Mouse (Mus musculus) spleen, adult 2 months (tissue): ENCODE results near the gene Rpl3l. TPM values are rescaled to one million over a fixed set of nuclear protein-coding genes. Genes with fewer than 3 reads are reported as not detected.
A peak's percentile ranks its signal among the peaks of the same experiment; 100 is the strongest.

ENCODE experiments used
- DNase-seq, 2 experiments: peaks; one replicate each; pipeline versions ENCODE4 v3.0.0 to v3.0.0-alpha.2; 2012 to 2021; ENCODE audit warnings: low spot score in 2 of 2, low read depth in 1 of 2
- H3K27ac ChIP-seq: fragments of 200-500 bp; 2 replicates; pipeline ENCODE4 v1.5.1; 2012; ENCODE audit warnings: low read length, inconsistent platforms; ENCODE audit not compliant: insufficient read depth
- H3K27me3 ChIP-seq: fragments of 200-500 bp; 2 replicates; pipeline ENCODE4 v1.6.1; 2012; ENCODE audit warnings: mild to moderate bottlenecking, moderate library complexity, low read length, inconsistent platforms; ENCODE audit not compliant: control insufficient read depth, insufficient read depth
- H3K36me3 ChIP-seq: fragments of 200-500 bp; 2 replicates; pipeline ENCODE4 v1.6.1; 2012; ENCODE audit warnings: mild to moderate bottlenecking, low read length, inconsistent platforms; ENCODE audit not compliant: control insufficient read depth, insufficient read depth
- H3K4me1 ChIP-seq: fragments of 200-500 bp; 2 replicates; pipeline ENCODE4 v1.6.1; 2011; ENCODE audit warnings: inconsistent platforms; ENCODE audit not compliant: control insufficient read depth, insufficient read depth, insufficient read length
- H3K4me3 ChIP-seq: fragments of 200-500 bp; 2 replicates; pipeline ENCODE4 v1.5.1; 2011; ENCODE audit warnings: mild to moderate bottlenecking, inconsistent platforms; ENCODE audit not compliant: insufficient read depth, insufficient read length; ENCODE audit errors: extremely low read depth
- CTCF ChIP-seq: fragments of 200-500 bp; IDR thresholded peaks from 2 replicates; pipeline ENCODE4 v1.5.1; 2011; ENCODE audit warnings: mild to moderate bottlenecking, inconsistent platforms; ENCODE audit not compliant: insufficient read depth, insufficient read length, insufficient replicate concordance; ENCODE audit errors: extremely low read depth
- POLR2A ChIP-seq: fragments of 200-500 bp; IDR thresholded peaks from 2 replicates; pipeline ENCODE4 v1.6.1; 2011; ENCODE audit warnings: low read depth, low read length, inconsistent platforms
- whole genome bisulfite sequencing: fragments of 180-500 bp; shearing (Covaris S2); methylation state at CpG from one replicate; pipeline ENCODE4 v1.1.7; 2018; 5-methylcytosine and 5-hydroxymethylcytosine counted together
- polyA plus RNA-seq: library from polyadenylated mRNA; depleted of rRNA; stranded (reverse); fragments of >200 nt; gene quantifications from 2 replicates; pipeline ENCODE4 v1.2.3, GENCODE M21; 2012

The Rpl3l gene
- polyA plus RNA-seq, 1 experiment = not detected

DNA sequence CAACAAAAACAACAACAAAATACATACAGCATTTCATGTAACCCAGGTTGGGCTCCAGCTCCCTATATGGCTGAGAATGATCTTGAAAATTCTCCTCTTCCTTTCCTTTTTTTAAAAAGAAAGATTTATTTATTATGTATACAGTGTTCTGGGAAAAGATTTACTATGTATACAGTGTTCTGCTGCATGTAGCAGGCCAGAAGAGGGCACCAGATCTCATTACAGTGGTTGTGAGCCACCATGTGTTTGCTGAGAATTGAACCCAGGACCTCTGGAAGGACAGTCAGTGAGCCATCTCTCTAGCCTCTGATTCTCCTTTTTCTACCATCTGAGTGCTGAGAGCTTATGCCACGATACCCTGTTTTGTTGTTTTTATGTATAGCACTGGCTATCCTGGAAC, 6.9 kb downstream of the Rpl3l start:
- Histone ChIP-seq H3K4me3 (no peak overlapping the region), H3K4me1 (peaks cover 7% of the 10 kb centered on the region; the same call in 1 of the 2 replicates), H3K27ac (no peak overlapping the region), H3K36me3 (no peaks in the 10 kb centered on the region), H3K27me3 (no peaks in the 10 kb centered on the region)
- no peak for TF ChIP-seq POLR2A
- no peak for TF ChIP-seq CTCF
- 82% methylated on average over 1 of the region's 1 CpGs for WGBS
- DNase-seq = no peak

DNA sequence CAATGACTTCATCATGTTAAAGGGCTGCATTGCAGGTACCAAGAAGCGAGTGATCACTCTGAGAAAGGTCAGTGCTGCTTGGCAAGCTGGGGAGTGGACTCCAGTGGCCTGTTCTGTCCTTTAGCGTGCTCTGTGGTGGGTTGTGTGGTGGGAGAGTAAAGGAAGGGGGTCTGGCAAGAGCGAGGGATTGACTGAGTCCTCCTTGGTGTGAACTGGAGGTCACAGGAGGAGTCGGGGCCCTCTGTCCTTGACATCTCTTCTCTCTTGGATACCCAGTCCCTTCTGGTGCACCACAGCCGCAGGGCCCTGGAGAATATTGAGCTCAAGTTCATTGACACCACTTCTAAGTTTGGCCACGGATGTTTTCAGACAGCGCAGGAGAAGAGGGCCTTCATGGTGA, 7.8 kb downstream of the Rpl3l start:
- TF ChIP-seq POLR2A (no peak), CTCF (no peak)
- Histone ChIP-seq H3K4me3 (no peak overlapping the region), H3K4me1 (peaks cover 7% of the 10 kb centered on the region; the same call in 1 of the 2 replicates), H3K27ac (no peak overlapping the region), H3K36me3 (peaks cover 4% of the 10 kb centered on the region), H3K27me3 (no peaks in the 10 kb centered on the region)
- DNase-seq = no peak
- WGBS = 91% methylated on average over 7 of the region's 7 CpGs

DNA sequence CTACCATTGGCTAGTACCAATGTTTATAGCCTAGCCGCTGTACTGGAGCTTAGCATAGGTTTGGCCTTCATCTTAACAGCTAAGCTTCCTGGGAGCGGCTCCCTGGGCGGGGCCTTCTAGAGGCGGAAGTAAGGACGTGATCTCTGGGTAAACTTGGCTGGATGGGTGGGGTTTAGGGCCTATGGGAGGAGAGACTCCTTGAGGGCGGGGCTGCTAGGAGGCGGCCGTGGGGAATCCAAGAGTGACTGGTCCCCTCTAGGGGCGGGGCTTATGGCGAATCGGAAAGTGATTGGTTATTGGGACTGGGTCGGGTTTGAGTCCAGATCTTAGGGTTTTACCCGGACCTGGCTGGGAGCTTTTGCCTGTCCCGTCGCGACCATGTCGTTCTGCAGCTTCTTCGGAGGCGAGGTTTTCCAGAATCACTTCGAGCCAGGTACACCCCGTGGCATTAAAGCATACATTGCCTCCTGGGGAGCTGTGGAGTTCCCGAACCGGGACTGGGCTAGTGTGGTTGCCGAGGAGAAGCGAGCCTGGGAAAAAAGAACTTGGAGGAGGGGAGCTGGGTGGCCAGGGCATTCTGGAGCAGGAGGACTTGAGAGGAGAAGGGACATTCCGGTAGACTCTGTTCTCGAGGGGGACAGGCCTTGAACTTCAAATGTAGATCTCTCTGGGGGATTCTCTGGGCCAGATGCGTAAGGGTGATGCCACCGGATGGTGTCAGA, 8.9 kb downstream of the Rpl3l start, which contains the start of gene Msrb1:
TSS of gene Msrb1 (plus strand) at position 313 of the 722 bp plus-strand sequence.
- DNase-seq = peak; percentile 88 to 97
- 1% methylated on average over 29 of the region's 29 CpGs for WGBS
- H3K4me1 ChIP-seq = peaks cover 7% of the 10 kb centered on the region; the same call in 1 of the 2 replicates
- peaks cover 6% of the 10 kb centered on the region for H3K36me3 ChIP-seq
- TF ChIP-seq POLR2A = peak; percentile 49; the same call in 1 of the 2 replicates
- TF ChIP-seq CTCF = no peak
- H3K27me3 ChIP-seq = no peaks in the 10 kb centered on the region
- H3K4me3 ChIP-seq = peak within 1 kb of the TSS; percentile 88
- peak within 1 kb of the TSS; percentile 83 for H3K27ac ChIP-seq

DNA sequence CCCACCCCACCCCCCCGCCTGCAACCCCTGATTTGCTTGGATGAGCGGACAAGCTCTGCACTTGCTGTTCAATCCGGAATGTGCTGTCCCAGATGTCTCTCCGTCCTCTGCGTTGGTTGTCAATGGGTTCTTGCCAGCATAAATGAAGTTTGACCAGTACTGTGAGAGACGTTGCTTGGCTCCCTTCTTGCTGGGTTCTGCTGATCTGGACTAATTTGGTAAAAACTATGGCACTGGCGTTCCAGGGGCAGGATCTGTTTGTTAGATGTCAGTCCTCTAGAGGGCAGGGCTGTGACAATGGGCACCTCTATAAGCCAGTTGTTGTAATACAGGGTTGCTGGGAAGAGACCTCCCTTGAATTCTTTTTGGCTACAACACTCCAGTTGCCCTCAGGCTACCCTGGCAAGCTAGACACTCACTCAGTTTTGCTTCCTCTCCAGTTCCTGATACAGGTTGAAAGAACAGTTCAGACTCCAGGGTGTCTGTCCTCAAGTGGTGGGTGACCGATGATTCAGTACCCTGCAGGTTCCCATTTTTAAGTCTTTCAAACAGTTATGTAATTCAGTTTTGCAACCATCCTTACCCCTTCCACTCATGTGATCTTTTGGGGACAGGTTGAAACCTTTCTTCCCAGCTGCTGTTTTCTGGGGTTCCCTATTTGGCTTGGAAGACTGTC, 9.7 kb downstream of the Rpl3l start:
- 36% methylated on average over 8 of the region's 8 CpGs for WGBS
- no peak for DNase-seq
- Histone ChIP-seq H3K36me3 (peaks cover 9% of the 10 kb centered on the region), H3K27me3 (no peaks in the 10 kb centered on the region), H3K4me1 (peaks cover 7% of the 10 kb centered on the region; the same call in 1 of the 2 replicates), H3K27ac (no peak overlapping the region), H3K4me3 (peak overlapping the region; percentile 88)
- TF ChIP-seq POLR2A (no peak), CTCF (no peak)

DNA sequence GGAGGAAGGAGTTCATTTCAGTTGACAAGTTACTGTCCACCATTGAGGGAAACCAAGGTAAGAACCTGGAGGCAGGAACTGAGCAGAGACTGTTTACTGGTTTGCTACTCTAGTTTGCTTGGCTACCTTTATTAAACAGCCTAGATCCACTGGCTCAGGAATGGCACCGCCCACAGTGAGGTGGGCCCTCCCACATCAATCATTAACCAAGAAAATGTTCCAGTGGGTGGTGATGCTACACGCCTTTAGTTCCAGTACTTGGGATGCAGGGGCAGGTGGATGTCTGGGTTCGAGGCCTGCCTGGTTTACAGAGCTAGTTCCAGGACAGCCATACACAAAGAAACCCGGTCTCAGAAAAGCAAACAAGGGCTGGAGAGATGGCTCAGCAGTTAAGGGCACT, 10.6 kb downstream of the Rpl3l start:
- H3K4me3 ChIP-seq = no peak overlapping the region

DNA sequence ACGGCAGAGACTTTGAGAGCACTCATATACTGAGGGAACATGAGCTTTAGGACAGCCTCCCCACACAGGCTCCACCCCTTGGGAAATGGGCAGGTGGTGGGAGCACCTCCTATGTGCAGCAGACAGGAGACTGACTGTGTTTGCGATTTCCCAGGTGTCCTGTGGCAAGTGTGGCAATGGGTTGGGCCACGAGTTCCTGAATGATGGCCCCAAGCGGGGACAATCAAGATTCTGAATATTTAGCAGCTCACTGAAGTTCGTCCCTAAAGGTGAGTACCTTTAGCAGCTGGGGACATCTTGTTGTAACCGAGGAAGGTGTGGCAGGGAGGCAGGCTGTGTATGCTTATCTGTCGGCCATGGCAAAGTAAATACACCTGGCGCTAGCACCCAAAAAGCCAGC, 12.3 kb downstream of the Rpl3l start:
- H3K27ac ChIP-seq = no peak overlapping the region
- peaks cover 12% of the 10 kb centered on the region for H3K36me3 ChIP-seq
- 92% methylated on average over 8 of the region's 8 CpGs for WGBS
- H3K27me3 ChIP-seq = no peaks in the 10 kb centered on the region
- no peak overlapping the region for H3K4me3 ChIP-seq
- no peak for DNase-seq
- TF ChIP-seq CTCF (no peak), POLR2A (no peak)
- peaks cover 7% of the 10 kb centered on the region; the same call in 1 of the 2 replicates for H3K4me1 ChIP-seq

More for the DNA sequence above, 10.6 kb downstream of the Rpl3l start:
- no peaks in the 10 kb centered on the region for H3K27me3 ChIP-seq
- DNase-seq = no peak
- peaks cover 12% of the 10 kb centered on the region for H3K36me3 ChIP-seq
- no peak overlapping the region for H3K27ac ChIP-seq
- TF ChIP-seq CTCF = no peak
- no peak for TF ChIP-seq POLR2A
- 87% methylated on average over 4 of the region's 4 CpGs for WGBS
- H3K4me1 ChIP-seq = peaks cover 7% of the 10 kb centered on the region; the same call in 1 of the 2 replicates
